Mouse (Mus musculus) liver, embryonic 14.5 days (tissue): ENCODE measurements around the gene Cct5.

Experiments used
- CTCF ChIP-seq: IDR thresholded peaks from 2 replicates; pipeline ENCODE4 v1.5.1; 2016; ENCODE audit warnings: antibody characterized with exemption, low read depth, control low read depth
- EP300 ChIP-seq: IDR thresholded peaks from 2 replicates; pipeline ENCODE4 v1.6.1; 2016; ENCODE audit warnings: antibody characterized with exemption, low read depth

GRCm38 (mm10) chr15:31595651-31596050 is 6.0 kb downstream of the Cct5 start:
- no peak for TF ChIP-seq CTCF
- TF ChIP-seq EP300 = no peak
